Mouse (Mus musculus) neural tube, embryonic 14.5 days (tissue): Measurements from ENCODE around the gene Ccnl2. TPM values are rescaled to one million over a fixed set of nuclear protein-coding genes. Genes with fewer than 3 reads are reported as not detected.

ENCODE experiments used
- ATAC-seq: fragments of 200-750 bp; cut with Nextera tagmentation; 2 replicates; pipeline ENCODE4 v1.8.0; 2017; ENCODE audit warnings: low read depth, mild to moderate bottlenecking, moderate TSS enrichment, moderate library complexity
- H3K27ac ChIP-seq: fragments of 300-500 bp; sonication (generic); 2 replicates; pipeline ENCODE4 v1.5.1; 2014; ENCODE audit warnings: low read depth, mild to moderate bottlenecking, control low read depth, low read length, moderate library complexity, mixed read lengths
- H3K27me3 ChIP-seq: fragments of 300-500 bp; sonication (generic); 2 replicates; pipeline ENCODE4 v1.6.1; 2014; ENCODE audit warnings: low read length; ENCODE audit not compliant: control insufficient read depth, insufficient read depth
- H3K36me3 ChIP-seq: fragments of 300-500 bp; sonication (generic); 2 replicates; pipeline ENCODE4 v1.6.1; 2014; ENCODE audit warnings: low read length, mixed read lengths; ENCODE audit not compliant: control insufficient read depth, insufficient read depth
- H3K4me1 ChIP-seq: fragments of 300-500 bp; sonication (generic); 2 replicates; pipeline ENCODE4 v1.6.1; 2014; ENCODE audit warnings: low read length; ENCODE audit not compliant: control insufficient read depth, insufficient read depth
- H3K4me2 ChIP-seq: fragments of 300-500 bp; sonication (generic); 2 replicates; pipeline ENCODE4 v1.6.1; 2014; ENCODE audit warnings: mild to moderate bottlenecking, low read depth, low read length, control low read depth
- H3K4me3 ChIP-seq: fragments of 300-500 bp; sonication (generic); 2 replicates; pipeline ENCODE4 v1.5.1; 2014; ENCODE audit warnings: low read depth, low read length, control low read depth, mixed read lengths
- H3K9ac ChIP-seq: fragments of 300-500 bp; sonication (generic); replicated peaks from 2 replicates; pipeline ENCODE4 v1.6.1; 2014; ENCODE audit warnings: low read depth, mild to moderate bottlenecking, control low read depth, low read length, mixed read lengths
- H3K9me3 ChIP-seq: fragments of 300-500 bp; sonication (generic); 2 replicates; pipeline ENCODE4 v1.6.1; 2016; ENCODE audit warnings: low read length; ENCODE audit not compliant: control insufficient read depth
- WGBS: fragments of 180-500 bp; shearing (Covaris S2); extraction: QIAGEN DNeasy Blood & Tissue Kit; methylation state at CpG from one replicate; pipeline ENCODE4 v1.1.7; 2014; 5-methylcytosine and 5-hydroxymethylcytosine counted together
- polyA plus RNA-seq: library from polyadenylated mRNA; unstranded; fragments of >200 nt; fragmentation: Nextera tagmentation; extraction: Ambion mirVana; gene quantifications from 2 replicates; pipeline ENCODE4 v1.2.1, GENCODE M21; 2014

Gene Ccnl2
- polyA plus RNA-seq, result 153 and 173 TPM in 2 replicates

GRCm38 (mm10) chr4:155811929-155812664 is at the start of gene Ccnl2:
Gene Ccnl2 (plus strand): TSS chr4:155812489.
- peak within 1 kb of the TSS; percentile 99 for H3K9ac ChIP-seq
- peak within 1 kb of the TSS; percentile 99 for H3K4me3 ChIP-seq
- peaks cover 51% of the 10 kb centered on the region for H3K36me3 ChIP-seq
- ATAC-seq, result peak; percentile 99
- H3K9me3 ChIP-seq, result no peaks in the 10 kb centered on the region
- H3K27ac ChIP-seq, result peak within 1 kb of the TSS; percentile 89
- WGBS, result under 1% methylated on average over 60 of the region's 60 CpGs
- peaks cover 19% of the 10 kb centered on the region for H3K4me1 ChIP-seq
- H3K4me2 ChIP-seq, result peak within 1 kb of the TSS; percentile 96
- H3K27me3 ChIP-seq, result no peaks in the 10 kb centered on the region

GRCm38 (mm10) chr4:155769496-155769879 is 42.8 kb upstream of the Ccnl2 start:
- peak overlapping the region; percentile 71; the same call in 1 of the 2 replicates for H3K9ac ChIP-seq
- H3K36me3 ChIP-seq, result no peaks in the 10 kb centered on the region
- H3K9me3 ChIP-seq, result no peaks in the 10 kb centered on the region
- H3K4me3 ChIP-seq, result peak overlapping the region; percentile 42; the same call in 1 of the 2 replicates
- no peak for ATAC-seq
- peak overlapping the region; percentile 68; the same call in 1 of the 2 replicates for H3K27ac ChIP-seq
- H3K27me3 ChIP-seq, result 0 out of 2 replicates have a peak, but pooled peaks cover 3% of the 10 kb centered on the region
- WGBS, result 64% methylated on average over 5 of the region's 5 CpGs
- peak overlapping the region; percentile 78 for H3K4me2 ChIP-seq
- H3K4me1 ChIP-seq, result 0 out of 2 replicates have a peak, but pooled peaks cover 11% of the 10 kb centered on the region

DNA sequence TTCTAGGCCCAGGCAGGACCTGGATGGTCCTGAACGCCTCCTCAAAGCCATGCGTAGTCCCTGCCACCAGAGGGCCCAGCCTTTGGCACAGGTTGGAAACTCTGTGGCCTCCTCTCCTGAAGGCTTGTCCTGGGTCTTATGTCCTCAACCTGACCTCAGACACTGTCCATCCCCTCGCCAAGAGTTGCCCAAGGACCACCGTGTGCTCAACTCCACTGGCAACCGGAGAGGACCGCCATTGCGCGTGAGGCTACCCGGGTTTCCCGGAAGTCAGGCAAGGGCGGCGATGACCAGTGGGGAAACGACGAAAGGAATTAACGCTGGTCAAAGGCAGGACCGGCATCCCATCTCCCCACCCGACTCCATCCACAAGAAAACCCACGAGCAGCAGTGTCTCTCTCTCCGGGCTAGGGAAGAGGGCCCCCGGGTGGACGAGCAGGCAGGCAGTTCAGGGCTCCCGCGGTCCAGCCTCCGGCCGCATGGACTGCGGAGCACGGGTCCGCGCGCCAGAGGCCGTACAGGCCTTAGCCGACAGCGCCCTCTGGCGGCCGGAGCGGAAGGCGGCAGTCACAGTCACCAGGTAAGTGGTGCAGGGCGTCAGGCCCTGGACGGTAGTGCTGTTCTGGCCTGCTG is 42.3 kb upstream of the Ccnl2 start:
- no peaks in the 10 kb centered on the region for H3K36me3 ChIP-seq
- no peaks in the 10 kb centered on the region for H3K9me3 ChIP-seq
- H3K4me1 ChIP-seq, result peaks cover 13% of the 10 kb centered on the region; the same call in 1 of the 2 replicates
- WGBS, result 0% methylated on average over 36 of the region's 39 CpGs
- H3K27me3 ChIP-seq, result 0 out of 2 replicates have a peak, but pooled peaks cover 3% of the 10 kb centered on the region
- peak; percentile 84 for ATAC-seq
- H3K9ac ChIP-seq, result peak overlapping the region; percentile 71
- peak overlapping the region; percentile 42 for H3K4me3 ChIP-seq
- H3K4me2 ChIP-seq, result peak overlapping the region; percentile 78
- H3K27ac ChIP-seq, result peak overlapping the region; percentile 68

DNA sequence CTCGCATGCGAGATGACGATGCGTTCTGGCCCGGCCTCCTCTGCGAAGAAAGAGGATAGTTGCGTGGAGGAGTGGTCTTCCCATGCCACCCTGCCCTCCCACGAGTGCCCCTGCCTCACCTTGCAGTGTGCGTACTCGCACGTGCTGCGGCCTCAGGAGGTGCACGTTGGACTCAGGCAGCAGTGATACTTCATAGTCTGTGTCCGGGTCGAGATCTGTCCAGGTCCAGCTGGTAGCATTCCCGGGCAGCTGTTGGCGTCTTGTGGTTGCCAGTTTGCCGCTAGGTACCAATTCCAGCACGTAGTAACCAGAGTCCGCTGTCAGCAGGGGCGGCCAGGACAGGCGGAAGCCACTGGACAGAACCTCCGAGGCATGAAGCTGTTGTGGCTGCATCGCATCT is 41.7 kb upstream of the Ccnl2 start:
- Histone ChIP-seq H3K9me3 (no peaks in the 10 kb centered on the region), H3K4me3 (peak overlapping the region; percentile 42), H3K36me3 (no peaks in the 10 kb centered on the region), H3K4me2 (peak overlapping the region; percentile 78), H3K27me3 (0 out of 2 replicates have a peak, but pooled peaks cover 3% of the 10 kb centered on the region), H3K4me1 (peaks cover 18% of the 10 kb centered on the region; the same call in 1 of the 2 replicates), H3K27ac (no peak overlapping the region), H3K9ac (peak overlapping the region; percentile 71)
- 42% methylated on average over 24 of the region's 24 CpGs for WGBS
- ATAC-seq, result no peak

GRCm38 (mm10) chr4:155771706-155772105 is 40.6 kb upstream of the Ccnl2 start:
- H3K4me2 ChIP-seq, result no peak overlapping the region
- no peaks in the 10 kb centered on the region for H3K36me3 ChIP-seq
- no peak for ATAC-seq

GRCm38 (mm10) chr4:155772786-155773185 is 39.5 kb upstream of the Ccnl2 start:
- 0 out of 2 replicates have a peak, but pooled peaks cover 3% of the 10 kb centered on the region for H3K27me3 ChIP-seq
- no peaks in the 10 kb centered on the region for H3K9me3 ChIP-seq
- H3K4me1 ChIP-seq, result peaks cover 18% of the 10 kb centered on the region; the same call in 1 of the 2 replicates
- WGBS, result 92% methylated on average over 13 of the region's 13 CpGs
- H3K27ac ChIP-seq, result no peak overlapping the region
- no peaks in the 10 kb centered on the region for H3K36me3 ChIP-seq
- H3K4me2 ChIP-seq, result peak overlapping the region; percentile 60; the same call in 1 of the 2 replicates
- ATAC-seq, result no peak
- H3K9ac ChIP-seq, result no peak overlapping the region
- no peak overlapping the region for H3K4me3 ChIP-seq

More at GRCm38 (mm10) chr4:155771706-155772105, 40.6 kb upstream of the Ccnl2 start:
- H3K9me3 ChIP-seq, result no peaks in the 10 kb centered on the region
- 88% methylated on average over 2 of the region's 2 CpGs for WGBS
- H3K27ac ChIP-seq, result no peak overlapping the region
- H3K27me3 ChIP-seq, result 0 out of 2 replicates have a peak, but pooled peaks cover 3% of the 10 kb centered on the region
- peaks cover 18% of the 10 kb centered on the region; the same call in 1 of the 2 replicates for H3K4me1 ChIP-seq
- H3K4me3 ChIP-seq, result no peak overlapping the region
- no peak overlapping the region for H3K9ac ChIP-seq

DNA sequence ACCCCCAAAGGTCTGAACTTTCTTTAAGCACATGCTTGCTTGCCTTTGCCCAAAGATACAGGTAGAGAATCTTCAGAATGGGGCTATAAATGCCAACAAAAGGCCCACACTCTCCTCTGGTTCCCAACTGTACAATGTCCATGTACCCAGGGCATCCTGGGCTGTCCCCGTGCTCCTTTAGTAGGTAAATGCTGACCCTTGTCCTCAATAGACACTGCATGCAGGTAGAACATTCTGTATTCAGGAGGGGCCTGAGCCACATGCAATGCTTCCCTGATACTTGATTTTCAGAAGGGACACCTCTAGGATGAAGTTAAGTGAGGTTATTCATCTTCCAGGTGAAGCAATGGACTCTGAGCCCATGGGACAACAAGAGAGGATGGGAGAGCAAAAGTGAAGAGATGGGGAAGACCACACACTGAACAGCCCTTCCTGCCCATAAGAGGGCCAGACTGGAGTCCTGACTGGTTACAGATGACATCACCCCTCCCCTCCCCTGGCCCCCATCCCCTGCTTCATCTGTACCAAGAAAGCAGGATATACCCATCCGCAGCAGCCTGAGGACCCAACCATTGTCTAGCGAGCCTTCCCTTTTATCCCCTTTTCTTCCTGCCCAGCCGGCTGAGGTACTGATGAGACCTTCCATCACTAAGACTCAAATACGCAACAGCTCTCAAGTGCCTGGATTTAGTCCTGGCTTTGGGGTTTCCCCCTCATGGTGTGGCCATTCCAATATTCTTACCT is 38.8 kb upstream of the Ccnl2 start:
- Histone ChIP-seq H3K9ac (peak overlapping the region; percentile 46; the same call in 1 of the 2 replicates), H3K4me2 (peak overlapping the region; percentile 60), H3K27me3 (0 out of 2 replicates have a peak, but pooled peaks cover 3% of the 10 kb centered on the region), H3K27ac (0 out of 2 replicates have a peak overlapping the region, but pooled peaks have one; percentile 28), H3K4me3 (peak overlapping the region; percentile 30), H3K36me3 (no peaks in the 10 kb centered on the region), H3K4me1 (peaks cover 18% of the 10 kb centered on the region; the same call in 1 of the 2 replicates), H3K9me3 (no peaks in the 10 kb centered on the region)
- no peak for ATAC-seq
- WGBS, result 46% methylated on average over 5 of the region's 5 CpGs

- Histone ChIP-seq H3K4me2 (peak within 1 kb of the TSS; percentile 60), H3K4me1 (peaks cover 18% of the 10 kb centered on the region; the same call in 1 of the 2 replicates), H3K4me3 (peak within 1 kb of the TSS; percentile 30), H3K9me3 (no peaks in the 10 kb centered on the region), H3K9ac (peak within 1 kb of the TSS; percentile 46), H3K27me3 (0 out of 2 replicates have a peak, but pooled peaks cover 3% of the 10 kb centered on the region), H3K27ac (peak within 1 kb of the TSS; percentile 74), H3K36me3 (no peaks in the 10 kb centered on the region)
- ATAC-seq, result peak; percentile 82
- WGBS, result under 1% methylated on average over 35 of the region's 35 CpGs
Observed at GRCm38 (mm10) chr4:155774280-155774754, 38.0 kb upstream of the Ccnl2 start, which contains the start of gene Vwa1. Gene Vwa1 (minus strand): TSS chr4:155774698.
